Mouse (Mus musculus): ENCODE measurements around the gene Wdr70.

GRCm38 (mm10) chr15:8027503-8027902 lies 71.5 kb downstream of the Wdr70 start:
- TF ChIP-seq EP300 (IDR thresholded peaks at IDR 0.05; ENCODE audit: low read depth): no peak
- no peak for TF ChIP-seq CTCF (IDR thresholded peaks at IDR 0.05; ENCODE audit: low read depth)

Data from liver, embryonic 14.5 days (tissue).